Mouse (Mus musculus) midbrain, embryonic 14.5 days (tissue): ENCODE results near the gene Plekhg2. TPM values are rescaled to one million over a fixed set of nuclear protein-coding genes. Genes with fewer than 3 reads are reported as not detected.
A peak's percentile ranks its signal among the peaks of the same experiment; 100 is the strongest.

Source experiments
- ATAC-seq: fragments of 200-750 bp; cut with Nextera tagmentation; 2 replicates; pipeline ENCODE4 v1.8.0; 2017; ENCODE audit warnings: moderate number of reproducible peaks, moderate library complexity; ENCODE audit not compliant: low FRiP score, low TSS enrichment
- DNase-seq: peaks from one replicate; pipeline ENCODE4 v3.0.0-alpha.2; 2015
- H3K27ac ChIP-seq: fragments of 300-500 bp; sonication (generic); replicated peaks from 2 replicates; pipeline ENCODE4 v1.5.1; 2014; ENCODE audit warnings: mild to moderate bottlenecking, low read depth, low read length, moderate library complexity
- H3K27me3 ChIP-seq: fragments of 300-500 bp; sonication (generic); 2 replicates; pipeline ENCODE4 v1.6.1; 2014; ENCODE audit warnings: low read length, control low read depth, mixed read lengths; ENCODE audit not compliant: control insufficient read depth, insufficient read depth
- H3K36me3 ChIP-seq: fragments of 300-500 bp; sonication (generic); 2 replicates; pipeline ENCODE4 v1.6.1; 2014; ENCODE audit warnings: low read length, control low read depth; ENCODE audit not compliant: control insufficient read depth, insufficient read depth
- H3K4me1 ChIP-seq: fragments of 300-500 bp; sonication (generic); 2 replicates; pipeline ENCODE4 v1.6.1; 2014; ENCODE audit warnings: mild to moderate bottlenecking, antibody characterized with exemption, low read length, control low read depth; ENCODE audit not compliant: control insufficient read depth, insufficient read depth
- H3K4me2 ChIP-seq: fragments of 300-500 bp; sonication (generic); 2 replicates; pipeline ENCODE4 v1.6.1; 2014; ENCODE audit warnings: mild to moderate bottlenecking, low read length, moderate library complexity
- H3K4me3 ChIP-seq: fragments of 300-500 bp; sonication (generic); replicated peaks from 2 replicates; pipeline ENCODE4 v1.5.1; 2014; ENCODE audit warnings: low read depth, low read length
- H3K9ac ChIP-seq: fragments of 300-500 bp; sonication (generic); replicated peaks from 2 replicates; pipeline ENCODE4 v1.6.1; 2014; ENCODE audit warnings: mild to moderate bottlenecking, low read length, moderate library complexity
- H3K9me3 ChIP-seq: fragments of 300-500 bp; sonication (generic); 2 replicates; pipeline ENCODE4 v1.6.1; 2016; ENCODE audit warnings: low read length, control low read depth, mixed read lengths; ENCODE audit not compliant: control insufficient read depth
- WGBS: fragments of 180-500 bp; shearing (Covaris S2); extraction: QIAGEN DNeasy Blood & Tissue Kit; methylation state at CpG from one replicate; pipeline ENCODE4 v1.1.7; 2014; 5-methylcytosine and 5-hydroxymethylcytosine counted together
- polyA plus RNA-seq: library from polyadenylated mRNA; unstranded; fragments of >200 nt; fragmentation: Nextera tagmentation; extraction: Ambion mirVana; gene quantifications from 2 replicates; pipeline ENCODE4 v1.2.1, GENCODE M21; 2014

The Plekhg2 gene
- 17.7 and 22.9 TPM in 2 replicates for polyA plus RNA-seq

- DNase-seq (peak; percentile 97), ATAC-seq (peak; percentile 80)
- no peaks in the 10 kb centered on the region for H3K9me3 ChIP-seq
- peak within 1 kb of the TSS; percentile 69 for H3K9ac ChIP-seq
- H3K4me1 ChIP-seq: peaks cover 27% of the 10 kb centered on the region
- peaks cover 13% of the 10 kb centered on the region; the same call in 1 of the 2 replicates for H3K36me3 ChIP-seq
- peak within 1 kb of the TSS; percentile 92 for H3K4me2 ChIP-seq
- under 1% methylated on average over 66 of the region's 66 CpGs for WGBS
- no peaks in the 10 kb centered on the region for H3K27me3 ChIP-seq
- peak within 1 kb of the TSS; percentile 83 for H3K27ac ChIP-seq
- peak within 1 kb of the TSS; percentile 73 for H3K4me3 ChIP-seq
Measured at GRCm38 (mm10) chr7:28372251-28373108, at the start of gene Plekhg2. Plekhg2 (minus strand) TSS chr7:28372599.

GRCm38 (mm10) chr7:28419416-28419815 is 47.0 kb upstream of the Plekhg2 start:
- Histone ChIP-seq H3K4me3 (no peak overlapping the region), H3K9me3 (no peaks in the 10 kb centered on the region), H3K9ac (no peak overlapping the region), H3K27ac (no peak overlapping the region), H3K27me3 (no peaks in the 10 kb centered on the region), H3K4me2 (no peak overlapping the region), H3K4me1 (no peaks in the 10 kb centered on the region), H3K36me3 (peaks cover 87% of the 10 kb centered on the region)
- DNase-seq: no peak
- 100% methylated on average over 2 of the region's 2 CpGs for WGBS
- ATAC-seq: no peak

GRCm38 (mm10) chr7:28418096-28418670 is 45.8 kb upstream of the Plekhg2 start:
- Histone ChIP-seq H3K27me3 (no peaks in the 10 kb centered on the region), H3K9me3 (no peaks in the 10 kb centered on the region), H3K9ac (no peak overlapping the region), H3K4me3 (no peak overlapping the region), H3K4me1 (no peaks in the 10 kb centered on the region), H3K36me3 (peaks cover 92% of the 10 kb centered on the region), H3K4me2 (no peak overlapping the region), H3K27ac (no peak overlapping the region)
- ATAC-seq (no peak), DNase-seq (no peak)
- WGBS: 87% methylated on average over 8 of the region's 8 CpGs

GRCm38 (mm10) chr7:28417368-28417767 is 45.0 kb upstream of the Plekhg2 start:
- no peaks in the 10 kb centered on the region for H3K9me3 ChIP-seq
- H3K4me2 ChIP-seq: no peak overlapping the region
- DNase-seq (no peak), ATAC-seq (no peak)
- H3K27ac ChIP-seq: no peak overlapping the region
- no peak overlapping the region for H3K9ac ChIP-seq
- no peaks in the 10 kb centered on the region for H3K27me3 ChIP-seq
- H3K4me3 ChIP-seq: no peak overlapping the region
- no peaks in the 10 kb centered on the region for H3K4me1 ChIP-seq
- H3K36me3 ChIP-seq: peaks cover 92% of the 10 kb centered on the region

GRCm38 (mm10) chr7:28412826-28413225 is 40.4 kb upstream of the Plekhg2 start:
- Histone ChIP-seq H3K4me3 (no peak overlapping the region), H3K9me3 (no peaks in the 10 kb centered on the region), H3K36me3 (peaks cover 81% of the 10 kb centered on the region), H3K9ac (no peak overlapping the region), H3K27ac (no peak overlapping the region), H3K4me1 (no peaks in the 10 kb centered on the region), H3K27me3 (no peaks in the 10 kb centered on the region), H3K4me2 (no peak overlapping the region)
- DNase-seq (peak; percentile 4), ATAC-seq (no peak)
- WGBS: 89% methylated on average over 4 of the region's 4 CpGs

- Histone ChIP-seq H3K36me3 (peaks cover 82% of the 10 kb centered on the region), H3K4me1 (no peaks in the 10 kb centered on the region), H3K27ac (no peak overlapping the region), H3K4me3 (no peak overlapping the region), H3K9ac (no peak overlapping the region), H3K27me3 (no peaks in the 10 kb centered on the region), H3K4me2 (no peak overlapping the region), H3K9me3 (no peaks in the 10 kb centered on the region)
- ATAC-seq (no peak), DNase-seq (no peak)
- WGBS: 95% methylated on average over 3 of the region's 3 CpGs
Measured at GRCm38 (mm10) chr7:28410841-28411475, 38.6 kb upstream of the Plekhg2 start.

- no peak for DNase-seq
- Histone ChIP-seq H3K36me3 (peaks cover 99% of the 10 kb centered on the region), H3K4me2 (no peak overlapping the region), H3K9ac (no peak overlapping the region), H3K27ac (no peak overlapping the region), H3K4me1 (no peaks in the 10 kb centered on the region), H3K4me3 (no peak overlapping the region), H3K27me3 (no peaks in the 10 kb centered on the region), H3K9me3 (no peaks in the 10 kb centered on the region)
- WGBS: 85% methylated on average over 3 of the region's 3 CpGs
- no peak for ATAC-seq
Measured at GRCm38 (mm10) chr7:28401942-28402341, 29.5 kb upstream of the Plekhg2 start.

GRCm38 (mm10) chr7:28401030-28401429 is 28.6 kb upstream of the Plekhg2 start:
- Histone ChIP-seq H3K27ac (no peak overlapping the region), H3K9ac (no peak overlapping the region), H3K9me3 (no peaks in the 10 kb centered on the region), H3K4me3 (no peak overlapping the region), H3K27me3 (no peaks in the 10 kb centered on the region), H3K4me2 (no peak overlapping the region), H3K4me1 (no peaks in the 10 kb centered on the region), H3K36me3 (peaks cover 99% of the 10 kb centered on the region)
- DNase-seq (no peak), ATAC-seq (no peak)
- WGBS: 100% methylated on average over 1 of the region's 1 CpGs
